Mouse (Mus musculus): ENCODE measurements around the gene Abcc3. TPM values are rescaled to one million over a fixed set of nuclear protein-coding genes. Genes with fewer than 3 reads are reported as not detected.

Gene Abcc3
- polyA plus RNA-seq, 1 experiment = 6.3 TPM

DNA sequence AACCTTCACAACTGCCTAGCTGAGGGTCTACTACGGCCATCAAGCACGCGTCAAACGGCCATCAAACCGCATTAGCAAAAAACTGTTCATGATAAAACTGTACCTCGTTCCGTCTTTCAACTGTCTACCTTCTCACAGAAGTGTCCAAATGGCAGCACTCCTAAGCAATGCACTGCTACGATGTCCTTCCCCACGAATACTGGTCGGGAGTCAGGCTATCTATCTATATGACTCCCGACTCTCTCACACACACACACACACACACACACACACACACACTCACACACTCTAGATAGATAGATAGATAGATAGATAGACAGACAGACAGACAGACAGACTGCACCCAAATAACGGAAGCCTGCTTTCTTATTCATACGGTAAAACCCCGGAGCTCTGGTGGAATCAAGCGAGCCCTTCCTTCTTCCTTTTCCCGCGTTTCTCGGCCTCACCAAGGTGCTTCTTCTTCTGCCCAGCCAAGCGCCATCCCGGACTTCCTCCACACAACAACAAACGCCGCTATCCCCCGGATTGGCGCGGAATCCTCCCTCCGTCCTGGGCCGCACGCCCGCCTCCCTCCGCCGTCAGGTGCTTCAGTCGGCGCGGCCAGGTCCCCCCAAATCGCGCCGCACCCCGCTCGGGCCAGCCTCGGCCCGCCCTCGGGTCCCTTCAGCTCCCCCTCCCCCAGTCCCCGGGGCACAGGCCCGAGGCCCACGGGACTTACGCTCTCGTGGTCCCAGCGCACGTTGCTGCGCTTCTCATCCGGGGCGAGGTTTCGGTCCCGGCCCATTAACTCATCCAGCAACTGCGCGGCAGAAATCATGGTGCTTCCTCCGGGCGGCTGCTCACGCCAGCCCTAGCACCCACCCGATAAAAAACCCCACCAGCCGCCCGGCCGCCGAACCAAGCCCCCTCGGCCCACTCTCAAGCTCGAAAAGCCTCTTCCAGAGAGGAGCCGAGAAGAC is 71.5 kb downstream of the Abcc3 start:
- no peak for TF ChIP-seq GATA1 (IDR thresholded peaks at IDR 0.05; ENCODE audit: borderline replicate concordance, low read length)
- no peak for TF ChIP-seq FLI1 (IDR thresholded peaks at IDR 0.05; ENCODE audit: low read length)
- Histone ChIP-seq H3K36me3 (replicated peaks; ENCODE audit: low read length) (peaks cover 21% of the 10 kb centered on the region), H3K27me3 (replicated peaks) (no peaks in the 10 kb centered on the region), H3K4me1 (peaks cover 49% of the 10 kb centered on the region), H3K4me3 (replicated peaks) (peak overlapping the region; percentile 92), H3K9me3 (no peaks in the 10 kb centered on the region)

DNA sequence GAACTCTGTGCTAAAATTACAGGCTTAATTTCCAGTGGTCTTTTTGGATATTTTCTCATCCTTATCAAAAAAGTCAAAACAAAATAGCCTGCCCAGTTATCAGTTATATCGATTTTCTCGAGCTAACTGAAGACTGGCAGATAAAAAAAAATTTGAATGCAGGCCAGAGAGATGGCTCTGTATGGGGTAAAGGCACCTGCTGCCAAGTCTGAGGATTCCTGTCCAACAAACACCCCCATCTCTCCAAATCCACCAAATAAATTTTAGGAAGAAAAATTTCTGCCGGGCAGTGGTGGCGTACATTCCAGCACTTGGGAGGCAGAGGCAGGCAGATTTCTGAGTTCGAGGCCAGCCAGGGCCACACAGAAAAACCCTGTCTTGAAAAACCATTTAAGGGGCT is 74.7 kb downstream of the Abcc3 start:
- peaks cover 26% of the 10 kb centered on the region for H3K36me3 ChIP-seq (replicated peaks; ENCODE audit: low read length)
- no peaks in the 10 kb centered on the region for H3K9me3 ChIP-seq
- no peaks in the 10 kb centered on the region for H3K27me3 ChIP-seq (replicated peaks)

DNA sequence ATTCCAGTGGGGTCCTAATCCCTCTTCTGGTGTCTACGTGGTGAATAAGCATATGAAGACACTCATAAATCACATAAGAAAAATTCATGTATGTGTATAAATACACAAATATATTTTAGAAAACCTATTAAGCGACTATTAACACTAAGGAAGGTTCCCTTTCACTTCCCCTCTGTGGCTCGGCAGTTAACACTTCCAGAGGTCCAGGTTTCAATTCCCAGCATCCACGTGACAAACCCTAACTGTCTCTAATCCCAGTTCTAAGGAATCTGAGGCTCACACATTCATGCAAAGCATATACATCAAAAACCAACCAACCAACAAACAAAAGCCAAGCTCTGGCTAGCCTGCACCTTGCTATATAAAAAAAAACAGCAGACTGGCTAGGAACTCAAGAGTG is 75.3 kb downstream of the Abcc3 start:
- H3K36me3 ChIP-seq (replicated peaks; ENCODE audit: low read length) = peaks cover 30% of the 10 kb centered on the region
- H3K4me1 ChIP-seq = peaks cover 77% of the 10 kb centered on the region
- peak overlapping the region; percentile 46 for H3K4me3 ChIP-seq (replicated peaks)
- no peaks in the 10 kb centered on the region for H3K27me3 ChIP-seq (replicated peaks)
- no peaks in the 10 kb centered on the region for H3K9me3 ChIP-seq
- TF ChIP-seq FLI1 (IDR thresholded peaks at IDR 0.05; ENCODE audit: low read length) = no peak
- no peak for TF ChIP-seq GATA1 (IDR thresholded peaks at IDR 0.05; ENCODE audit: borderline replicate concordance, low read length)

More for the DNA sequence above, 74.7 kb downstream of the Abcc3 start:
- no peak for TF ChIP-seq FLI1 (IDR thresholded peaks at IDR 0.05; ENCODE audit: low read length)
- no peak for TF ChIP-seq GATA1 (IDR thresholded peaks at IDR 0.05; ENCODE audit: borderline replicate concordance, low read length)
- peaks cover 77% of the 10 kb centered on the region for H3K4me1 ChIP-seq
- no peak overlapping the region for H3K4me3 ChIP-seq (replicated peaks)

DNA sequence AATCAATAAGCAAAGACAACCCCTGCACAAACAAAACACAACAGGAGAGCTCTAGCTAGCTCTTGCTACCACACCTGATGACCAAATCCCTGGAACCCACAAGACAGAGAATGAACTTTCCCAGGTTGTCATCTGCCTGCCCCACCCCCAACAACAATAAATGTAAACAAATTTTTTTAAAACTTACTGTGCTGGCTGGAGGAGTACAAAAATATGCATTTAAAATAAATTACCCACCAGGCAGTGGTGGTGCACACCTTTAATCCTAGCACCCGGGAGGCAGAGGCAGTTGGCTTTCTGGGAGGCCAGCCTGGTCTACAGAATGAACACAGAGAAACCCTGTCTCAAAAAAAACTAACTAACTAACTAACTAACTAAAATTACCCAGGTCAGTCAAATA is 75.8 kb downstream of the Abcc3 start:
- TF ChIP-seq FLI1 (IDR thresholded peaks at IDR 0.05; ENCODE audit: low read length) = no peak
- no peak for TF ChIP-seq GATA1 (IDR thresholded peaks at IDR 0.05; ENCODE audit: borderline replicate concordance, low read length)
- H3K27me3 ChIP-seq (replicated peaks) = no peaks in the 10 kb centered on the region
- H3K4me3 ChIP-seq (replicated peaks) = peak overlapping the region; percentile 7
- no peaks in the 10 kb centered on the region for H3K9me3 ChIP-seq
- H3K4me1 ChIP-seq = peaks cover 76% of the 10 kb centered on the region
- peaks cover 30% of the 10 kb centered on the region for H3K36me3 ChIP-seq (replicated peaks; ENCODE audit: low read length)

DNA sequence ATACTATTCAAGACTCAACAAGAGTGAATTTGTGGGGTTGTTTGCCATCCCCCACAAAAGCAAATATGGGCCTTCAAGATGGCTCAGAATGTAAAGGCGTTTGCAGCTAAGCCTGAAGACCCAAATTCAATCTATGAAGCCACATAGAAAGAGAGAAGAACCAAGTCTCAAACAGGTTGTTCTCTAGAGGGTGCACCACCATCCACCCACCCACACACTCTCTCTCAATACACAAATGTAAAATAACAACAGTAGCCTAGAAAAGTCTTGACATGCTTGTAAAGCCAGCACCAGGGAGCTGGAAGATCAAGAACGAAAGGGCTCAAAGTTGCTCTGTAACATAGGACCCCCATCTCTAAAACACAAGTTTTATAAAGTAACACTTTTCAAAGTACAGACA is 76.3 kb downstream of the Abcc3 start:
- TF ChIP-seq GATA1 (IDR thresholded peaks at IDR 0.05; ENCODE audit: borderline replicate concordance, low read length) (no peak), FLI1 (IDR thresholded peaks at IDR 0.05; ENCODE audit: low read length) (no peak)
- no peak overlapping the region for H3K4me3 ChIP-seq (replicated peaks)
- H3K4me1 ChIP-seq = peaks cover 80% of the 10 kb centered on the region
- H3K36me3 ChIP-seq (replicated peaks; ENCODE audit: low read length) = peaks cover 30% of the 10 kb centered on the region
- no peaks in the 10 kb centered on the region for H3K27me3 ChIP-seq (replicated peaks)
- no peaks in the 10 kb centered on the region for H3K9me3 ChIP-seq

DNA sequence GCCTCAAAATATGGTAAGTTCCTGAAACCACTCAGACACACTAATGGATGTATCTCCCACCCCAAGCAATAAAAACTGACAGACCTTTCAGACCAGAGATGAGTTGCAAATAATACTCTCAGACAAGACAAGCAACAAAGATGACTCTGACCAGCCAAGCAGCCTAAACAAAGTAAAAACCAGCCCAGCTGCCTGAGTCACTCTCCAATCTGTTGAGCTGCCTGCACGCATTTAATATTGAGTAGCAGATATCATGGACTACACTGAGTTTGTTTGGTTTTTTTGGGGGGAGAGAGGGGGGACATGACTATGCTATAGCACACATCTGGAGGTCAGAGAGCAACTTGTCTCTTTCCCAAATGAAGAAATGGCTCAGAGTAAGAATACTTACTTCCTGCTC is 77.5 kb downstream of the Abcc3 start:
- Histone ChIP-seq H3K9me3 (no peaks in the 10 kb centered on the region), H3K36me3 (replicated peaks; ENCODE audit: low read length) (peaks cover 37% of the 10 kb centered on the region)

DNA sequence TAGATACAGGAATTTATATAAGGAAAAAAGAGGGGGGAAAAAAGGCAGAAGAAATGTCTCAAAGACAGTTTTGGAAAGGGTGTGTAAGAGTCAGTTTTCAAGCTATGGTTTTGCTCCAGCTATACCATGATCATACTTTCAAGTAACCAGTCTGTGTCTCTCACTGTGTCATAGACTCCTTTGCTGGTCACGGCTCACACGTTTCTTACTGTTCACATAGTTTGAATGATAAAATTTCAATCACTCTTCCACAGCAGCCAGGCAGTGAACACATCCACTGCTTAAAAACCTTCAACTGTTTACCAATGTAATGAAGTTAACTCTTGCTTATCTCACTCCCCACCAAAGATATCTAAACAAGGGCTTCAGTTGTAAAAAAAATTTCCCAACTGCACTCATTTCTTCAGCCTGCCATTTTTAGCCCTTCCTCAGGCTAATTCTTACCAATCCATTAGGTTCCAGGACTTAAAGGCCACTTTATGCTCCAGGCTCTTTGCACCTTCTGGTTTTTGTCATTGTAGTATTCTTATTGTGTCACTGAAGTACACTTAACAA is 78.6 kb downstream of the Abcc3 start:
- no peaks in the 10 kb centered on the region for H3K27me3 ChIP-seq (replicated peaks)
- H3K4me1 ChIP-seq = peaks cover 80% of the 10 kb centered on the region
- H3K4me3 ChIP-seq (replicated peaks) = peak overlapping the region; percentile 14
- no peaks in the 10 kb centered on the region for H3K9me3 ChIP-seq
- peaks cover 37% of the 10 kb centered on the region for H3K36me3 ChIP-seq (replicated peaks; ENCODE audit: low read length)
- TF ChIP-seq GATA1 (IDR thresholded peaks at IDR 0.05; ENCODE audit: borderline replicate concordance, low read length) (no peak), FLI1 (IDR thresholded peaks at IDR 0.05; ENCODE audit: low read length) (no peak)

More for the DNA sequence above, 77.5 kb downstream of the Abcc3 start:
- Histone ChIP-seq H3K4me1 (peaks cover 91% of the 10 kb centered on the region), H3K27me3 (replicated peaks) (no peaks in the 10 kb centered on the region), H3K4me3 (replicated peaks) (peak overlapping the region; percentile 65)
- TF ChIP-seq GATA1 (IDR thresholded peaks at IDR 0.05; ENCODE audit: borderline replicate concordance, low read length) (no peak), FLI1 (IDR thresholded peaks at IDR 0.05; ENCODE audit: low read length) (no peak)

DNA sequence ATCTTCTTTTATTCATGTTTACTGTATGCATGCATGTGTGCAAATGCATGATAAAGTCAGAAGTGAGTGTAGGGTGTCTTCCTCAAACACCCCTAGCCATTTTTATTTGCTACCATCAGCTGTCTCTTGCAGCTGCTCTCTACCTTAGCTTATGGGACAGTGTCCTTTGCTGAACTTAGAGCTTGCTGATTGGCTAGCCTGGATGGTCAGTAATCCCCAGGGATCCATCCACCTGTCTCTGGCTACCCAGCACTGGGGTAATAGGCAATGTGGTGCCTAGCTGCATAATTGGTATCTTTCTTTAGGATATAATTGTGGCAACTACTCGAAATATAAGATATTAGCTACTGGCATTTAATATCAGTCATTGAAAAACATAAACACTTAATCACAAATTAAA is 80.1 kb downstream of the Abcc3 start:
- H3K4me3 ChIP-seq (replicated peaks) = no peak overlapping the region
- peaks cover 44% of the 10 kb centered on the region for H3K36me3 ChIP-seq (replicated peaks; ENCODE audit: low read length)
- H3K4me1 ChIP-seq = peaks cover 71% of the 10 kb centered on the region
- no peaks in the 10 kb centered on the region for H3K9me3 ChIP-seq
- H3K27me3 ChIP-seq (replicated peaks) = no peaks in the 10 kb centered on the region
- no peak for TF ChIP-seq FLI1 (IDR thresholded peaks at IDR 0.05; ENCODE audit: low read length)
- TF ChIP-seq GATA1 (IDR thresholded peaks at IDR 0.05; ENCODE audit: borderline replicate concordance, low read length) = no peak

DNA sequence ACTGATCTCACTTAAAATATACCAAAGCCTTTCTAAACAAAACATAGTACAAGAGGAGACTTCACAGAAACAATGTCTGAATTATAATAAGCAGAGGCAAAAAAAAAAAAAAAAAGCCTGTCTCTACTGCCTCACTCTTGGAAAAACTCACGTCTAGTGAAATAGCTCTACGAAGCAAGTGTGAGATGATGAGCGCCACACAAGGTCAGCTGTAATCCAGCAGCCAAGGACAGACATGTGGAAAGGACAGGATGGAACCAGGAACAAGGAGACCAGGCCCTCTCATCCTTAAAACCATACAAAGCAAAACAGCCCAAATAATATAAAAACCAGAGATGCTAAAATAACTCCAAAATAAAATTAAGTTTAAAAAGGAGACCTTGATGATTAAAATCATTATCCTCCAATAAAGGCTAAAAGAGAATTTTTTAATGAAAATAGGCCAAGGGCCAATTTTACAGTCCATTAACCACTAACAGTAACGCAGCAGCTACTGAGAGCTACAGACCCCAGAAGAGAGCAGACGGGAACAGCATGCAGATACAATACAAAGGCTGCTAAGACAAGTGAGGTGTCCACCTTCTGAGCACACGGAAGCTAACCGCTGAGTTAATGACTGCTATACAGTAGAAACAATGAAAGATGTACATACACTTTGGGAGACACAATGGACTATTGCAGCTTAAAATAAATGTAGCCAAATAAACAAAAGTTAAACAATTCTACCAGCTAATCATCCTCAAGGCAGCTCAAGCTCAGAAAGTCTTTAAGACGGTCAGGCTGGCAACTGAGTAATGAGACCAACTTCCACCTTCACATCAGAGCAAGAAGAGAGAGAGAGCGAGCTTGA is 97.6 kb downstream of the Abcc3 start:
- Histone ChIP-seq H3K9me3 (no peaks in the 10 kb centered on the region), H3K4me1 (no peaks in the 10 kb centered on the region), H3K4me3 (replicated peaks) (no peak overlapping the region), H3K36me3 (replicated peaks; ENCODE audit: low read length) (peaks cover 99% of the 10 kb centered on the region), H3K27me3 (replicated peaks) (no peaks in the 10 kb centered on the region)
- no peak for TF ChIP-seq FLI1 (IDR thresholded peaks at IDR 0.05; ENCODE audit: low read length)

Other genes with a start within 250 kb of the Abcc3 start
- gene Tob1, start 181.5 kb downstream of the Abcc3 start, polyA plus RNA-seq (2012; ENCODE audit: insufficient read depth, low replicate concordance) = 4.3 and 10.8 TPM in 2 replicates
- not detected in 2 replicates for gene Wfikkn2, start 147.0 kb downstream of the Abcc3 start, polyA plus RNA-seq (2012; ENCODE audit: insufficient read depth, low replicate concordance)
- not detected in 2 replicates for gene Gm21885, start 111.1 kb downstream of the Abcc3 start, polyA plus RNA-seq (2012; ENCODE audit: insufficient read depth, low replicate concordance)
- gene Luc7l3, start 71.0 kb downstream of the Abcc3 start, polyA plus RNA-seq (2012; ENCODE audit: insufficient read depth, low replicate concordance) = 2.8 and 22.3 TPM in 2 replicates
- gene Ankrd40, start 65.0 kb downstream of the Abcc3 start, polyA plus RNA-seq (2012; ENCODE audit: insufficient read depth, low replicate concordance) = 32.7 and 40.6 TPM in 2 replicates
- gene Cacna1g, start 81.2 kb upstream of the Abcc3 start, polyA plus RNA-seq (2012; ENCODE audit: insufficient read depth, low replicate concordance) = not detected in 2 replicates
- gene Spata20, start 93.2 kb upstream of the Abcc3 start, polyA plus RNA-seq (2012; ENCODE audit: insufficient read depth, low replicate concordance) = not detected in 2 replicates
- not detected in 2 replicates for gene Epn3, start 107.0 kb upstream of the Abcc3 start, polyA plus RNA-seq (2012; ENCODE audit: insufficient read depth, low replicate concordance)
- not detected in 2 replicates for gene Mycbpap, start 128.7 kb upstream of the Abcc3 start, polyA plus RNA-seq (2012; ENCODE audit: insufficient read depth, low replicate concordance)
- gene Rsad1, start 156.3 kb upstream of the Abcc3 start, polyA plus RNA-seq (2012; ENCODE audit: insufficient read depth, low replicate concordance) = 0.92 and 2.2 TPM in 2 replicates
- 0.45 TPM in 1 of 2 replicates, not detected in the other for gene Chad, start 172.1 kb upstream of the Abcc3 start, polyA plus RNA-seq (2012; ENCODE audit: insufficient read depth, low replicate concordance)
- 12.9 and 26.6 TPM in 2 replicates for gene Acsf2, start 208.9 kb upstream of the Abcc3 start, polyA plus RNA-seq (2012; ENCODE audit: insufficient read depth, low replicate concordance)
- 85.5 and 96.0 TPM in 2 replicates for gene Lrrc59, start 236.8 kb upstream of the Abcc3 start, polyA plus RNA-seq (2012; ENCODE audit: insufficient read depth, low replicate concordance)

Data from megakaryocyte, embryonic 14.5 days (primary cell).